Mouse (Mus musculus) testis, adult 2 months (tissue): ENCODE data around the gene Cyp8b1. TPM values are rescaled to one million over a fixed set of nuclear protein-coding genes. Genes with fewer than 3 reads are reported as not detected.
A peak's percentile ranks its signal among the peaks of the same experiment; 100 is the strongest.

Experiments
- H3K27ac ChIP-seq: fragments of 200-500 bp; 2 replicates; pipeline ENCODE4 v1.5.1; 2012; ENCODE audit warnings: low read depth, low read length; ENCODE audit not compliant: control insufficient read depth, insufficient read depth
- H3K27me3 ChIP-seq: fragments of 200-500 bp; 2 replicates; pipeline ENCODE4 v1.6.1; 2012; ENCODE audit warnings: mild to moderate bottlenecking, low read length, moderate library complexity; ENCODE audit not compliant: control insufficient read depth, insufficient read depth
- H3K36me3 ChIP-seq: fragments of 200-500 bp; 2 replicates; pipeline ENCODE4 v1.6.1; 2012; ENCODE audit warnings: mild to moderate bottlenecking, low read length; ENCODE audit not compliant: control insufficient read depth, insufficient read depth
- H3K4me1 ChIP-seq: fragments of 200-500 bp; 2 replicates; pipeline ENCODE4 v1.6.1; 2012; ENCODE audit warnings: low read length; ENCODE audit not compliant: control insufficient read depth, insufficient read depth
- H3K4me3 ChIP-seq: fragments of 200-500 bp; 2 replicates; pipeline ENCODE4 v1.5.1; 2012; ENCODE audit warnings: low read depth, mild to moderate bottlenecking, low read length, moderate library complexity, mixed read lengths; ENCODE audit not compliant: control insufficient read depth
- CTCF ChIP-seq: fragments of 200-500 bp; IDR thresholded peaks from 2 replicates; pipeline ENCODE4 v1.5.1; 2012; ENCODE audit warnings: low read depth, mild to moderate bottlenecking, inconsistent platforms, low read length, moderate library complexity; ENCODE audit not compliant: control insufficient read depth, insufficient read depth, insufficient replicate concordance
- POLR2A ChIP-seq: fragments of 200-500 bp; IDR thresholded peaks from 2 replicates; pipeline ENCODE4 v1.6.1; 2012; ENCODE audit warnings: low read depth, mild to moderate bottlenecking, inconsistent platforms, low read length, moderate library complexity; ENCODE audit not compliant: control insufficient read depth
- polyA plus RNA-seq: library from polyadenylated mRNA; depleted of rRNA; stranded (reverse); fragments of >200 nt; gene quantifications from 2 replicates; pipeline ENCODE4 v1.2.3, GENCODE M21; 2012

Gene Cyp8b1
- polyA plus RNA-seq, 1 experiment: not detected

DNA sequence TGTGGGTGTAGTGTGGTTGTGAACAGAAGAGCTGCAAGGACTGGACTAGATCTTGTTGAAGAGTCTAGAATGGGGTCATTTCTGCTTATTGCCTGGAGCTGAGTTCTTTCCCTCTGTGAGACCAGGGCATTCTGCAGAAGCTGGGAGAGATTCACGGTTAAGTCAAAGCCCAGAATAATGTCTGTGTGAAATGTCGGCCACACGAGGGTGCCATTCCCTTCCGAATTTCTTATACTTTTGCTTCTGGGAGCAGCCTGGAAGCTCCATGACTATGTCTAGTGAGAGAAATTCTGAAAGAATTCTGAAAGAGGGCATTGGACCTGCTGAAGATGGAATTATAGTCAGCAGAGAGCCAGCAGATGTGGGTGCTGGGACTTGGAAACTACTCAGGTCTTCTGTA is 31.7 kb upstream of the Cyp8b1 start:
- H3K4me1 ChIP-seq: no peaks in the 10 kb centered on the region
- no peaks in the 10 kb centered on the region for H3K36me3 ChIP-seq
- TF ChIP-seq CTCF (no peak), POLR2A (no peak)
- H3K4me3 ChIP-seq: no peak overlapping the region
- H3K27ac ChIP-seq: no peak overlapping the region
- H3K27me3 ChIP-seq: no peaks in the 10 kb centered on the region

DNA sequence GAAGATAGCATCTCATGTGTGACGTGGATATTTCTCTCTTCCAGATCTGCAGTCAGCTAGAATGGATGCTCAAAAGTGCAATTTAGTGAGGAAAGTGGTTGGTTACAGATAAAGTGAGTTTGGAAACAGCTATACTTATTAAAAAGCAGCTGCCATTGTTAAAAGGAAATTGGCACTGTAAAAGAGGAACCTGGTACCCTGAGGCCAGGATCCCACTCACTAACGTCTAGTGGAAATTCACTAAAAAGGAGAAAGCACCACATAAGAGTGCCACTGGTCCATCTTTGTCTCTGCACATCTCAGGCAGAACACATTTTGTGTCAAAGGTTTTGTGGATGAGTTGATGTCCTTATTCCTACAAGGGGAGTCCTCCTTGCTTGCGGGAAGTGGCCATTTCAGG is 27.5 kb upstream of the Cyp8b1 start:
- no peaks in the 10 kb centered on the region; the same call in 1 of the 2 replicates for H3K36me3 ChIP-seq
- TF ChIP-seq CTCF: no peak
- no peak for TF ChIP-seq POLR2A
- no peak overlapping the region for H3K27ac ChIP-seq
- no peaks in the 10 kb centered on the region for H3K4me1 ChIP-seq
- H3K27me3 ChIP-seq: no peaks in the 10 kb centered on the region
- H3K4me3 ChIP-seq: no peak overlapping the region

DNA sequence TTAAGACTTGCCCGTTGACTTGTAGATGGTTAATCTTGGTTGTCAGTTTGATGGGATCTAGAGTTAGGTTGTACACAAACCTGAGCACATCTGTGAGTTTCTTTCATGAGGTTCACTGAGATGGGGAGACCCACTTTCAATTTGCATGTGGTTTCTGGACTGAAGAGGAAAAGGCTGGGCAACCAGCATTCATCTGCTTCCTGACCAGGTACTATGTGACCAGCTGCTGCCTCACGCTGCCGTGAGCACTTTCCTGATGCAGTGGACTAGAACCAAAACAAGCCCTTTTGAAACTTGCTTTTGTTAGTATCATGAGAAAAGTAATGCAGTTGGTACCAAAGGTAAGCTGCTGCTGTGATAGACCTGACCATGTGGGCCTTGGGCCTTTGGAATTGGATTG is 26.9 kb upstream of the Cyp8b1 start:
- Histone ChIP-seq H3K27ac (no peak overlapping the region), H3K4me1 (no peaks in the 10 kb centered on the region; the same call in 1 of the 2 replicates), H3K27me3 (no peaks in the 10 kb centered on the region), H3K36me3 (no peaks in the 10 kb centered on the region; the same call in 1 of the 2 replicates), H3K4me3 (no peak overlapping the region)
- TF ChIP-seq POLR2A (no peak), CTCF (no peak)

DNA sequence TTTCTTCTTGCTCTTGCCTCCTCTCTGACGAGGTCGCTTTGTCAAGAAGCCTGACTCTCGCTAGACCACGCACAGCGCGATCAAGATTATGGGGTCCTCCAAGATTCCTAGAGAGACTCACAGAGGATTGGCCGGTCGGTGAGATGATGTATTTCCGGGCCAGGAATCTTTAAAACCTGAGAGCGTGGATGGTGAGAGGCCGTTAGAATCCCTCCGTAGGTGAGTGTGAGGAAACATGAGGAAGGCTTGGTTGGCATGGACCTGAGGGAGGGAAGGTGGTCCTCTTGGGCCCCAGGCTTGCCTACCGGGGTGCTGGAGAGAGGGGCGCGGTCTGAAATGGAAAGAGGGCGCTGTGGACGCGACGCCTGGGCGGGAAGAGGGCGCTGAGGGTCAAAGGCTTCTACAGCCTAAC is 21.8 kb upstream of the Cyp8b1 start:
- peak overlapping the region; percentile 90 for H3K27ac ChIP-seq
- H3K27me3 ChIP-seq: no peaks in the 10 kb centered on the region
- no peaks in the 10 kb centered on the region; the same call in 1 of the 2 replicates for H3K36me3 ChIP-seq
- peak overlapping the region; percentile 95 for H3K4me3 ChIP-seq
- peaks cover 12% of the 10 kb centered on the region for H3K4me1 ChIP-seq
- no peak for TF ChIP-seq CTCF
- peak; percentile 90 for TF ChIP-seq POLR2A

DNA sequence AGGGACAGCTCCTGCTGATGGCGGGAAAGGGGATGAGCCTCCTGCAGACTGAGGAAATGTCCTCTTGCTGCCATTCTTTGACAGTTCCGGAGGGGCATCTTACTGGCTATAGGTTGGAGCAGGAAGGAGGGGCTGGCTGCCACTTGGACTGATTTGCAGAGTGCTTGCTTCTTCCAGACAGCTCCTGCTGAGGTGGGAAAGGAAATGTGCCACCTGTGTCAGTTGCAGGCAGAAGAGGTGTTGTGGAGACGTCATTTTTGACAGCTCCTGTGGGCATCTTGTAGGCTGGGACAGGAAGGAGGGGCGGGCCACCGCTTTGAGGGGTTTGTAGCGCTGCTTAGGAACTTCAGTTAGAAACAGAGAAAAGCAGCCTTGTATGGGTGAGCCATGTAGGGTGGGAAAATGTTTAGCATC is 21.4 kb upstream of the Cyp8b1 start:
- no peak for TF ChIP-seq POLR2A
- no peak for TF ChIP-seq CTCF
- no peaks in the 10 kb centered on the region; the same call in 1 of the 2 replicates for H3K36me3 ChIP-seq
- no peaks in the 10 kb centered on the region for H3K27me3 ChIP-seq
- peak overlapping the region; percentile 95 for H3K4me3 ChIP-seq
- peaks cover 12% of the 10 kb centered on the region for H3K4me1 ChIP-seq
- H3K27ac ChIP-seq: peak overlapping the region; percentile 16

DNA sequence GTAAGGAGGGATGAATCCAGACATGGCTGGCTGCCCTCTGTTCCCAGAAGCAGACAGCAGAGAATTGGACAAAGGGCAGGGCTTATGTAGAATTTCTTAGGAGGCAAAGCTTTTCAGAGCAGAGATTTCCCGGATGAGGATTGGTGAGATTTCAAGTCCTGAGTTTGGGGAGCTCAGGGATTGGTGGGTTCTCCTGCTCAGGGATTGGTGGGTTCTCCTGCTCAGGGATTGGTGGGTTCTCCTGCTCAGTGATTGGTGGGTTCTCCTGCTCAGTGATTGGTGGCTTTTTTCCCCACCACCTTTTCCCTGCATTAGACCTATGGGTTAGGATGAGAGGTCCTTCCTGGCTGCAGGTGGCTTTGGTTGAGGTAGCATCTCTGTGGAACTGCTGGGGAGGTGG is 20.8 kb upstream of the Cyp8b1 start:
- peaks cover 12% of the 10 kb centered on the region for H3K4me1 ChIP-seq
- no peaks in the 10 kb centered on the region; the same call in 1 of the 2 replicates for H3K36me3 ChIP-seq
- TF ChIP-seq POLR2A: no peak
- TF ChIP-seq CTCF: no peak
- peak overlapping the region; percentile 95 for H3K4me3 ChIP-seq
- H3K27ac ChIP-seq: no peak overlapping the region; the same call in 1 of the 2 replicates
- no peaks in the 10 kb centered on the region for H3K27me3 ChIP-seq

DNA sequence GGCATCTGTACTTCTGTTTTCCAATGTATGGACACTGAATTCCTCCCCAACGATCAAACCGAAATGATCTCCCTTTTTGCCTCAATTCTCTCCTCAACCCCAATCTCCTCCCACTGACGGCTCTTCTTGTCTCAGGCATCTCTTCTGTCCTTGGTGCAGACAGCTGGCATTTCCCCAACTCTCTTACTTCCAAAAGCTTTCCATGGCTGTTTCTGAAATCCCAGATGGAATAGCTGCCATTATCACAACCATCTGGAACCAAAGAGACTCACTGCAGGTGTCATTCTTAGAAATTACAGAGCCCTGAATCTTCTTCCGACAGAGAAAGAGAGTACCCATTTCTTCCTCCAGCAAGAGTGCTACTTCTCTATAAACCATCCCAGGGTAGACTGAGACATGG is 18.8 kb upstream of the Cyp8b1 start:
- no peak overlapping the region for H3K27ac ChIP-seq
- no peak overlapping the region for H3K4me3 ChIP-seq
- H3K36me3 ChIP-seq: no peaks in the 10 kb centered on the region
- H3K27me3 ChIP-seq: no peaks in the 10 kb centered on the region
- TF ChIP-seq POLR2A: no peak
- no peak for TF ChIP-seq CTCF
- peaks cover 12% of the 10 kb centered on the region for H3K4me1 ChIP-seq

DNA sequence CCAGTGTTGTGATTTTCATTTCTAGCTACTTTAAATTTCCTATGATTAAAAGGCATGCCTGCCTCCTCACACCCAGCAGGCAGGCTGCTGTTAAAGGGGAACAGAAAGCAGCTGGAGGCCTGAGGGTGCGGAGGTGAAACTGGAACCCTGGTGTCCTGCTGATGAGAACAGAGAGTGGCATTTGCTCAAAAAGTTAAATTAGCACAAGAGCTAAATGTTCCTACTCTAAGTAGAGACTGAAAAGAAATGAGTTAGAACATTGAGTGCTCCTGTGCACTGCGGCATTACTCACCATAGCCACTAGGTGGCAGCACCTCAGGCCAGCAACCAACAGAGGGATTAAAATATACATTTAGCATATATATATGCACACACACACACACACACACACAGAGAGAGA is 12.4 kb upstream of the Cyp8b1 start:
- no peaks in the 10 kb centered on the region for H3K36me3 ChIP-seq
- H3K4me3 ChIP-seq: no peak overlapping the region
- TF ChIP-seq POLR2A (no peak), CTCF (peak; percentile 87; the same call in 1 of the 2 replicates)
- H3K4me1 ChIP-seq: no peaks in the 10 kb centered on the region
- no peaks in the 10 kb centered on the region for H3K27me3 ChIP-seq
- no peak overlapping the region for H3K27ac ChIP-seq
